Mouse (Mus musculus): ENCODE measurements around the gene 6430548M08Rik. TPM values are rescaled to one million over a fixed set of nuclear protein-coding genes. Genes with fewer than 3 reads are reported as not detected.

The 6430548M08Rik gene
- polyA plus RNA-seq, 1 experiment from 2014 or later: 2.8 TPM

DNA sequence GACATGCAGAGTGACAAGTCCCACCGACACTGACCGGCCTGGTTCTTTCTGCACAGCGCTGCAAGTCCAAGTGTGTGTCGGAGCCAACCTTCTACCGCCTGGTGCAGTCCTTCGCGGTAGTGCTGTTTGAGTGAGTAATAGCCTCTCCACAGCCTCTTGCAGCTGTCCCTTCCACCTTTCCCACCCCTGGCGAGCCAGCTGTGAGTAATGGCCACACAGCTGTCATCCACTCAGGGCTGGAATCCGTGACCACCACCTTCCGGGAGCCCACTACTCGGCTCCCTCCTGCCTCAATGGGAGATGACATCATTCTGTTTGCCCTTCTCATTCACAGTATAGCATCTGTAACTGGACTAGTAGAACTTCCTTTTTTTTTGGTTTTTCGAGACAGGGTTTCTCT is 36.1 kb downstream of the 6430548M08Rik start:
- Histone ChIP-seq H3K9ac (replicated peaks; ENCODE audit: low read length) (no peak overlapping the region), H3K4me3 (ENCODE audit: low read depth, low read length) (no peak overlapping the region), H3K9me3 (replicated peaks; ENCODE audit: control insufficient read depth, low read length) (no peaks in the 10 kb centered on the region), H3K27me3 (ENCODE audit: control insufficient read depth, insufficient read depth, low read length) (no peaks in the 10 kb centered on the region), H3K36me3 (replicated peaks; ENCODE audit: control insufficient read depth, insufficient read depth, low read depth, low read length) (no peaks in the 10 kb centered on the region), H3K27ac (replicated peaks; ENCODE audit: low read depth, low read length) (no peak overlapping the region), H3K4me1 (ENCODE audit: control insufficient read depth, insufficient read depth, low read length) (no peaks in the 10 kb centered on the region; the same call in 1 of the 2 replicates), H3K4me2 (ENCODE audit: low read depth, low read length) (no peak overlapping the region)
- ATAC-seq (replicated peaks; ENCODE audit: insufficient number of reproducible peaks, low FRiP score, low TSS enrichment, low read depth): no peak
- WGBS: 82% methylated on average over 12 of the region's 12 CpGs
- no peak for DNase-seq (ENCODE audit: low spot score)

- H3K27ac ChIP-seq (replicated peaks; ENCODE audit: low read depth, low read length): no peak overlapping the region
These were observed 37.2 kb downstream of the 6430548M08Rik start for GRCm38 (mm10) chr8:120151151-120151550.

GRCm38 (mm10) chr8:120152636-120153035 is 38.7 kb downstream of the 6430548M08Rik start:
- H3K27ac ChIP-seq (replicated peaks; ENCODE audit: low read depth, low read length): no peak overlapping the region
- no peak for DNase-seq (ENCODE audit: low spot score)
- WGBS: 55% methylated on average over 7 of the region's 7 CpGs
- no peaks in the 10 kb centered on the region; the same call in 1 of the 2 replicates for H3K4me1 ChIP-seq (ENCODE audit: control insufficient read depth, insufficient read depth, low read length)
- H3K27me3 ChIP-seq (ENCODE audit: control insufficient read depth, insufficient read depth, low read length): no peaks in the 10 kb centered on the region
- H3K9ac ChIP-seq (replicated peaks; ENCODE audit: low read length): no peak overlapping the region
- no peaks in the 10 kb centered on the region for H3K9me3 ChIP-seq (replicated peaks; ENCODE audit: control insufficient read depth, low read length)
- H3K4me3 ChIP-seq (ENCODE audit: low read depth, low read length): no peak overlapping the region
- no peaks in the 10 kb centered on the region for H3K36me3 ChIP-seq (replicated peaks; ENCODE audit: control insufficient read depth, insufficient read depth, low read depth, low read length)
- ATAC-seq (replicated peaks; ENCODE audit: insufficient number of reproducible peaks, low FRiP score, low TSS enrichment, low read depth): no peak
- H3K4me2 ChIP-seq (ENCODE audit: low read depth, low read length): no peak overlapping the region

More at GRCm38 (mm10) chr8:120151151-120151550, 37.2 kb downstream of the 6430548M08Rik start:
- H3K4me3 ChIP-seq (ENCODE audit: low read depth, low read length): no peak overlapping the region
- H3K9me3 ChIP-seq (replicated peaks; ENCODE audit: control insufficient read depth, low read length): no peaks in the 10 kb centered on the region
- H3K27me3 ChIP-seq (ENCODE audit: control insufficient read depth, insufficient read depth, low read length): no peaks in the 10 kb centered on the region
- ATAC-seq (replicated peaks; ENCODE audit: insufficient number of reproducible peaks, low FRiP score, low TSS enrichment, low read depth): no peak
- WGBS: 60% methylated on average over 9 of the region's 9 CpGs
- no peaks in the 10 kb centered on the region for H3K36me3 ChIP-seq (replicated peaks; ENCODE audit: control insufficient read depth, insufficient read depth, low read depth, low read length)
- no peak for DNase-seq (ENCODE audit: low spot score)
- H3K4me1 ChIP-seq (ENCODE audit: control insufficient read depth, insufficient read depth, low read length): no peaks in the 10 kb centered on the region; the same call in 1 of the 2 replicates
- H3K9ac ChIP-seq (replicated peaks; ENCODE audit: low read length): no peak overlapping the region
- no peak overlapping the region for H3K4me2 ChIP-seq (ENCODE audit: low read depth, low read length)

- Histone ChIP-seq H3K4me3 (ENCODE audit: low read depth, low read length) (no peak overlapping the region), H3K27ac (replicated peaks; ENCODE audit: low read depth, low read length) (no peak overlapping the region), H3K9me3 (replicated peaks; ENCODE audit: control insufficient read depth, low read length) (no peaks in the 10 kb centered on the region), H3K4me1 (ENCODE audit: control insufficient read depth, insufficient read depth, low read length) (no peaks in the 10 kb centered on the region), H3K9ac (replicated peaks; ENCODE audit: low read length) (no peak overlapping the region), H3K27me3 (ENCODE audit: control insufficient read depth, insufficient read depth, low read length) (no peaks in the 10 kb centered on the region), H3K36me3 (replicated peaks; ENCODE audit: control insufficient read depth, insufficient read depth, low read depth, low read length) (no peaks in the 10 kb centered on the region), H3K4me2 (ENCODE audit: low read depth, low read length) (no peak overlapping the region)
- no peak for ATAC-seq (replicated peaks; ENCODE audit: insufficient number of reproducible peaks, low FRiP score, low TSS enrichment, low read depth)
- WGBS: 78% methylated on average over 8 of the region's 8 CpGs
- DNase-seq (ENCODE audit: low spot score): no peak
These were observed 46.4 kb downstream of the 6430548M08Rik start for GRCm38 (mm10) chr8:120160366-120160765.

DNA sequence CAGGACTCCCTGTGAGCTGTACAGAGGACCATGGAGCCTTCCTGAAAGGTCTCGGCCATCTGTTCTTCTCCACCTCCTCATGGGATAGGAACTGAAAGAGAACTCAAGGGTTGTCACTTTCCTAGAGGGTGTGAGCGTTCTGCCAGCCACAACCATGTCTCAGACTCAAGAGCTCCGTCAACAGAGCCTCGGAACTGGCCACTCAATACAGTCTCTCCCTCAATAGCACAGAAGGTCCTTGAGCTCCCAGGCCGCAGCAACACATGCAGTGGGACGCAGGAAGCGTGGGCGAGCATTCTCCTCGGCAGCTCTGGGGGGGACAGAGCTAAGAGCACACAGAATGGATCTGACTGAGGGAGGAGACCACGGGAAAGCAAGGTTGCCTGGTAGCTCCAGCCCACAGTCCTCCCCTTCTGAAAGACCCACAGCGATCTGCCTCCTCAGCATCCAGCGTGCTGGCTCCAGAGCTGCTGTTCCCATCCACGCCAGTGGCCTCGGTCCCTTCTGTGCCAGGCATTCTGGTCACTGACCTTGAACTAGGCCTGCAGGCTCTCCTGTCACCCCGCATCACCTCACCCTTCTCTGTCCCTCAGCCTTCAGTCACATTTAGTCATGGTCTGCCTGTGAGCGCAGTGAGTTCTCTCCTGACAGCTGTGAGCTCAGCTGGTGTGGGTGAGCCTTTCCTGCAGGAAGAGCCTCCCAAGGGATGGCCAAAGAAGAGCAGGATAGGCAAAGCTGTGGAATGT is 47.9 kb downstream of the 6430548M08Rik start:
- no peak for ATAC-seq (replicated peaks; ENCODE audit: insufficient number of reproducible peaks, low FRiP score, low TSS enrichment, low read depth)

GRCm38 (mm10) chr8:120162404-120162752 is 48.4 kb downstream of the 6430548M08Rik start:
- whole genome bisulfite sequencing: 83% methylated on average over 5 of the region's 5 CpGs
- no peak overlapping the region for H3K27ac ChIP-seq (replicated peaks; ENCODE audit: low read depth, low read length)
- H3K36me3 ChIP-seq (replicated peaks; ENCODE audit: control insufficient read depth, insufficient read depth, low read depth, low read length): no peaks in the 10 kb centered on the region
- H3K4me2 ChIP-seq (ENCODE audit: low read depth, low read length): no peak overlapping the region
- no peak overlapping the region for H3K4me3 ChIP-seq (ENCODE audit: low read depth, low read length)
- H3K27me3 ChIP-seq (ENCODE audit: control insufficient read depth, insufficient read depth, low read length): no peaks in the 10 kb centered on the region
- no peak overlapping the region for H3K9ac ChIP-seq (replicated peaks; ENCODE audit: low read length)
- no peaks in the 10 kb centered on the region for H3K9me3 ChIP-seq (replicated peaks; ENCODE audit: control insufficient read depth, low read length)
- H3K4me1 ChIP-seq (ENCODE audit: control insufficient read depth, insufficient read depth, low read length): no peaks in the 10 kb centered on the region
- ATAC-seq (replicated peaks; ENCODE audit: insufficient number of reproducible peaks, low FRiP score, low TSS enrichment, low read depth) (no peak), DNase-seq (ENCODE audit: low spot score) (no peak)

More for the DNA sequence above, 47.9 kb downstream of the 6430548M08Rik start:
- no peak overlapping the region for H3K27ac ChIP-seq (replicated peaks; ENCODE audit: low read depth, low read length)
- H3K27me3 ChIP-seq (ENCODE audit: control insufficient read depth, insufficient read depth, low read length): no peaks in the 10 kb centered on the region
- no peaks in the 10 kb centered on the region for H3K4me1 ChIP-seq (ENCODE audit: control insufficient read depth, insufficient read depth, low read length)
- H3K9me3 ChIP-seq (replicated peaks; ENCODE audit: control insufficient read depth, low read length): no peaks in the 10 kb centered on the region
- WGBS: 76% methylated on average over 16 of the region's 16 CpGs
- no peak overlapping the region for H3K4me3 ChIP-seq (ENCODE audit: low read depth, low read length)
- H3K9ac ChIP-seq (replicated peaks; ENCODE audit: low read length): no peak overlapping the region
- H3K36me3 ChIP-seq (replicated peaks; ENCODE audit: control insufficient read depth, insufficient read depth, low read depth, low read length): no peaks in the 10 kb centered on the region
- H3K4me2 ChIP-seq (ENCODE audit: low read depth, low read length): no peak overlapping the region
- DNase-seq (ENCODE audit: low spot score): no peak

DNA sequence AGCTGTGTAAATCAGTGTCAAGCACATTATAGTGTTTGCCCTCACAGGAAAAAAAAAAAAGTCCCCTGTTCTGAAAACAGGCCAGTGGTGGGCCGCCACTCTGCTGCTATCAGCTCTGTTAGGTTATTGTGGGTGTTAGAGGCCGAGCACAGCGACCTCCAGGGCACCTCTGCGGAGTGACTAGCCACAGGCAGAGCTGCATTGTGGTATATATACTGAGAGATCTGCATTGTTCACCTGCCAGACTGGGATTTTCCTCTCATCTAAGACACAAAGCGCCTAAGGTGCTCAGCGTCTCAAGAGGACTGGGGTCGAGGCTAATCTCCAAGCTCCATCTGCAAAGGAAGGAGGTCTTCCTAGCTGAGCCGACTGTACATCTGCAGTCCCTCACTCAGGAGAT is 49.4 kb downstream of the 6430548M08Rik start:
- no peaks in the 10 kb centered on the region for H3K36me3 ChIP-seq (replicated peaks; ENCODE audit: control insufficient read depth, insufficient read depth, low read depth, low read length)
- no peaks in the 10 kb centered on the region for H3K4me1 ChIP-seq (ENCODE audit: control insufficient read depth, insufficient read depth, low read length)
- no peak overlapping the region for H3K27ac ChIP-seq (replicated peaks; ENCODE audit: low read depth, low read length)
- no peaks in the 10 kb centered on the region for H3K9me3 ChIP-seq (replicated peaks; ENCODE audit: control insufficient read depth, low read length)
- H3K9ac ChIP-seq (replicated peaks; ENCODE audit: low read length): no peak overlapping the region
- no peak for DNase-seq (ENCODE audit: low spot score)
- no peak overlapping the region for H3K4me2 ChIP-seq (ENCODE audit: low read depth, low read length)
- H3K4me3 ChIP-seq (ENCODE audit: low read depth, low read length): no peak overlapping the region
- ATAC-seq (replicated peaks; ENCODE audit: insufficient number of reproducible peaks, low FRiP score, low TSS enrichment, low read depth): no peak
- no peaks in the 10 kb centered on the region for H3K27me3 ChIP-seq (ENCODE audit: control insufficient read depth, insufficient read depth, low read length)
- WGBS: 73% methylated on average over 8 of the region's 8 CpGs

DNA sequence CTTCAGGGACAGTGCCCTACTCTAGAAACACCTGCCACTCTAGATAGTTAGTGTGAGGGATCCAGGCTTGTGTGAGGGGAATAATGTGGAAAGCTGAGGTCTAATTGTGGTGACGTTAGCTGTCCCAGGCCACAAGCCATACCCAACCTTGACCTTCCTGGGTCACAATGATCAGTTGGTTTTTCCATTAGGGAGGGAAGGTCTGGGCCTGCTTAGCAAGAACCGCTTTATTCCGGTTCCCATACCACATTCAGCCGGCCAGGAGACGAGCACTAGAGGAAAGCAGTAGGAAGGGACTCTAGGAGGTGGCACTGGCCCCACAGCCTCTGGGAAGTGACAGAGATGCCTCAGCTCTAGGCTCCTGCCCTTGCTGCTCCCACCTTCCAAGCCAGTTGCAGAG is 50.1 kb downstream of the 6430548M08Rik start:
- H3K36me3 ChIP-seq (replicated peaks; ENCODE audit: control insufficient read depth, insufficient read depth, low read depth, low read length): no peaks in the 10 kb centered on the region
- DNase-seq (ENCODE audit: low spot score): no peak
- H3K4me2 ChIP-seq (ENCODE audit: low read depth, low read length): no peak overlapping the region
- no peak overlapping the region for H3K4me3 ChIP-seq (ENCODE audit: low read depth, low read length)
- ATAC-seq (replicated peaks; ENCODE audit: insufficient number of reproducible peaks, low FRiP score, low TSS enrichment, low read depth): no peak
- H3K27ac ChIP-seq (replicated peaks; ENCODE audit: low read depth, low read length): no peak overlapping the region
- WGBS: 91% methylated on average over 5 of the region's 5 CpGs
- H3K9ac ChIP-seq (replicated peaks; ENCODE audit: low read length): no peak overlapping the region
- H3K27me3 ChIP-seq (ENCODE audit: control insufficient read depth, insufficient read depth, low read length): no peaks in the 10 kb centered on the region
- no peaks in the 10 kb centered on the region for H3K9me3 ChIP-seq (replicated peaks; ENCODE audit: control insufficient read depth, low read length)
- no peaks in the 10 kb centered on the region for H3K4me1 ChIP-seq (ENCODE audit: control insufficient read depth, insufficient read depth, low read length)

Measured in embryonic facial prominence, embryonic 11.5 days (tissue).